Mouse (Mus musculus): Measurements from ENCODE around the gene Cyb5r1. TPM values are rescaled to one million over a fixed set of nuclear protein-coding genes. Genes with fewer than 3 reads are reported as not detected.

Cyb5r1 gene
- polyA plus RNA-seq, 1 experiment from 2014 or later = 14.2 TPM

DNA sequence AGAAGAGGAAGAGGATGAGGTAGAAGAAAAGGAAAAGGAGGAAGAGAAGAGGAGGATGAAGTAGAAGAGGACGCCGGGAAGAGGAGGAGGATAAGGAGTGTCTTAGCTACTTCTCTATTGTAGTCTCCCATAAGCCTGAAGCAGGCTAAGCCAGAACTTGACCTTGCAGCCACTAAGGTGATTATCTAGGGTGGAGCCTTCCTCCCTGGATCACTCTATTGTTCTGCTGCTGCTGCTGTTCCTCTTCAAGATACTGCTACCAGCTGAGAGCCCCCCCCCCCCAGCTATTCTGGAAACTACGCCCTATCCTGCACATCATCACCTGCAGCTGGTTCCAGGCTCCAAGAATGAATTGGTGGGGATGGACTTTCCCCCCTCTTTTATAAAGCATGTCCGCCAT, 20.8 kb upstream of the Cyb5r1 start:
- no peak for DNase-seq (ENCODE audit: low spot score)
- TF ChIP-seq EP300 (optimal IDR thresholded peaks at IDR 0.05) = no peak
- TF ChIP-seq CTCF (IDR thresholded peaks at IDR 0.05; ENCODE audit: low read depth) = no peak
- no peaks in the 10 kb centered on the region for H3K4me1 ChIP-seq (replicated peaks; ENCODE audit: control insufficient read depth, insufficient read depth)
- no peaks in the 10 kb centered on the region for H3K36me3 ChIP-seq (ENCODE audit: control insufficient read depth, insufficient read depth, low read length)
- H3K27ac ChIP-seq (replicated peaks) = no peak overlapping the region
- no peaks in the 10 kb centered on the region for H3K27me3 ChIP-seq (ENCODE audit: control insufficient read depth, insufficient read depth, low read length)
- ATAC-seq (ENCODE audit: low FRiP score, low TSS enrichment) = no peak
- H3K9ac ChIP-seq (ENCODE audit: low read length) = no peak overlapping the region
- no peak overlapping the region for H3K4me2 ChIP-seq (replicated peaks; ENCODE audit: low read depth)
- H3K9me3 ChIP-seq (ENCODE audit: control insufficient read depth, low read length) = no peaks in the 10 kb centered on the region
- H3K4me3 ChIP-seq (ENCODE audit: low read depth, low read length) = no peak overlapping the region
- 88% methylated on average over 4 of the region's 4 CpGs for WGBS

DNA sequence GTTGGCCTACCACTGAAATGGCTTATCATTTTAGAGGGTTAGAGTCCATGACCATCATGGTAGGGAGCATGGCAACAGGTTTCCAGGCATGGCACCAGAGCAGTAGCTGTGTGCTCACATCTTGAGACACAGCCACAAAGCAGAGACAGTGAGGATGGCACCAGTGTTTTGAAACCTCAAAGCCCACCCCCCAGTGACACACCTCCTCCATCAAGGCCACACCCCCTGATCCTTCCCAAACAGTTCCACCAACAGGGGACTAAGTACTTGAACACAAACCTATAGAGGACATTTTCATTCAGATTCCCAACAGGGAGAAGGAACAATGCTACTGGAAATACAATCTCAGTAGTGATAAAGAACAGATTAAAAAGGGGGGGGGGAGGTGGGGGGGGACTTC, 20.2 kb upstream of the Cyb5r1 start:
- Histone ChIP-seq H3K4me1 (replicated peaks; ENCODE audit: control insufficient read depth, insufficient read depth) (no peaks in the 10 kb centered on the region), H3K4me2 (replicated peaks; ENCODE audit: low read depth) (no peak overlapping the region), H3K4me3 (ENCODE audit: low read depth, low read length) (no peak overlapping the region), H3K9ac (ENCODE audit: low read length) (no peak overlapping the region), H3K27me3 (ENCODE audit: control insufficient read depth, insufficient read depth, low read length) (no peaks in the 10 kb centered on the region), H3K9me3 (ENCODE audit: control insufficient read depth, low read length) (no peaks in the 10 kb centered on the region), H3K36me3 (ENCODE audit: control insufficient read depth, insufficient read depth, low read length) (no peaks in the 10 kb centered on the region), H3K27ac (replicated peaks) (no peak overlapping the region)
- no peak for TF ChIP-seq CTCF (IDR thresholded peaks at IDR 0.05; ENCODE audit: low read depth)
- no peak for TF ChIP-seq EP300 (optimal IDR thresholded peaks at IDR 0.05)
- DNase-seq (ENCODE audit: low spot score) = no peak
- no peak for ATAC-seq (ENCODE audit: low FRiP score, low TSS enrichment)

DNA sequence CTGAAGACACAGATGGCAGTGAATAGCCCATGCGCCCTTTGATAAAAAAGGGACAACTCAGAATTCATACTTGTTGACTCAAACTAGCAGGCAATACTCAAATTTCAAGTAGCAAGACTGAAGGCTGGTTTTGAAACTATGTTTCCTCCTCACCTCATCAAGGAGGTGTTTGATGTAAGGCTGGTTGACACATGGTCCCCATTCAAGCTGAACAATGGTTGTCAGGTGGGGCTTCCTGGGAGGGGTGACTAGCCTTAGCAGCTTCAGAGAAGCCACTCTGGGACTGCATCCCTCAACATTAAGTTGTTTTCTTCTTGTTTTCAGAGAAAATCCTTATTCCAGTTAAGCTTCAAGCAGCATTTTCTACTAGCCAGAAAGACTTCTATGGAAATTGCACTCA, 19.7 kb upstream of the Cyb5r1 start, which contains the start of gene 4933406M09Rik:
4933406M09Rik (plus strand) TSS at position 275 of the 400 bp plus-strand sequence.
- H3K9me3 ChIP-seq (ENCODE audit: control insufficient read depth, low read length) = no peaks in the 10 kb centered on the region
- DNase-seq (ENCODE audit: low spot score) (no peak), ATAC-seq (ENCODE audit: low FRiP score, low TSS enrichment) (no peak)
- 92% methylated on average over 1 of the region's 1 CpGs for WGBS
- H3K4me3 ChIP-seq (ENCODE audit: low read depth, low read length) = no peak within 1 kb of the TSS
- H3K4me1 ChIP-seq (replicated peaks; ENCODE audit: control insufficient read depth, insufficient read depth) = no peaks in the 10 kb centered on the region
- H3K4me2 ChIP-seq (replicated peaks; ENCODE audit: low read depth) = no peak within 1 kb of the TSS
- no peak for TF ChIP-seq CTCF (IDR thresholded peaks at IDR 0.05; ENCODE audit: low read depth)
- no peak for TF ChIP-seq EP300 (optimal IDR thresholded peaks at IDR 0.05)
- no peak within 1 kb of the TSS for H3K27ac ChIP-seq (replicated peaks)
- H3K27me3 ChIP-seq (ENCODE audit: control insufficient read depth, insufficient read depth, low read length) = no peaks in the 10 kb centered on the region
- no peaks in the 10 kb centered on the region for H3K36me3 ChIP-seq (ENCODE audit: control insufficient read depth, insufficient read depth, low read length)
- H3K9ac ChIP-seq (ENCODE audit: low read length) = no peak within 1 kb of the TSS

DNA sequence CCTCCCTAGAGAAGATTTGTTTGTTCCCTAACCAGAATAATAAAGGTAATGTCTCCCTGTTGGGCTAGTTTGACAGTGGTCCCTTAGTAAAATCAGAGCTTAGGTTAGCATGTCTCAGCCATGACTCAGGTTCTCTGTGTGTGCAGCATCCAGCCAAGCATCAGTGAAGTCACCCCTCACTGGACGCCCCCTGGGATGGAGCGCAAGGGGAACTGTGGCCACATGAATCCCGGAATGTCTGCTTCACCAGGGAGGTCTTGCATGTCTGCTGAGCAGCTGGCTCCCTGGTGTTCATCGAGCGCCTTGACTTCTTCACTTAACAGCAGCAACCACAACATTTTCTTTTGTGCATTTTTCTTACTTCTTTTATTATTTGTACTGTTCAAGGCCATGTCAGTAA, 11.5 kb upstream of the Cyb5r1 start:
- Histone ChIP-seq H3K27ac (replicated peaks) (no peak overlapping the region), H3K9ac (ENCODE audit: low read length) (no peak overlapping the region), H3K9me3 (ENCODE audit: control insufficient read depth, low read length) (no peaks in the 10 kb centered on the region), H3K4me2 (replicated peaks; ENCODE audit: low read depth) (no peak overlapping the region), H3K4me3 (ENCODE audit: low read depth, low read length) (no peak overlapping the region), H3K4me1 (replicated peaks; ENCODE audit: control insufficient read depth, insufficient read depth) (no peaks in the 10 kb centered on the region), H3K36me3 (ENCODE audit: control insufficient read depth, insufficient read depth, low read length) (no peaks in the 10 kb centered on the region), H3K27me3 (ENCODE audit: control insufficient read depth, insufficient read depth, low read length) (no peaks in the 10 kb centered on the region)
- TF ChIP-seq EP300 (optimal IDR thresholded peaks at IDR 0.05) (no peak), CTCF (IDR thresholded peaks at IDR 0.05; ENCODE audit: low read depth) (no peak)
- WGBS = 38% methylated on average over 5 of the region's 5 CpGs
- ATAC-seq (ENCODE audit: low FRiP score, low TSS enrichment) (no peak), DNase-seq (ENCODE audit: low spot score) (no peak)

DNA sequence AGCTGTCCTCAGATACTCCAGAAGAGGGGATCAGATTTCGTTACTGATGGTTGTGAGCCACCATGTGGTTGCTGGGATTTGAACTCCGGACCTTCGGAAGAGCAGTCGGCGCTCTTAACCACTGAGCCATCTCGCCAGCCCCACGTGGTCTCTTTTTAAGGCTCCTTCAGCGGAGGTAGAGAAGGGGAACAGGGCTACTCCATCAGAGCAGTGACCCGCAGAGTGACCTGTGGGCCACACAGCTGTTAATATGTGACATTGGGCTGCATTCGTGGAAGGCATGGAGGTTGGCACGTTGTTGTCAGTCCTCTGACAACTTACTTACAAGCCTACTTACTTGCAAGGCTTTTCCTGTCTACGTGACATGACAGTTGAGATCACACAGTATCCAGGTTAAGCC, 7.1 kb upstream of the Cyb5r1 start:
- no peaks in the 10 kb centered on the region for H3K27me3 ChIP-seq (ENCODE audit: control insufficient read depth, insufficient read depth, low read length)
- 90% methylated on average over 12 of the region's 12 CpGs for WGBS
- no peak overlapping the region for H3K4me3 ChIP-seq (ENCODE audit: low read depth, low read length)
- no peaks in the 10 kb centered on the region for H3K4me1 ChIP-seq (replicated peaks; ENCODE audit: control insufficient read depth, insufficient read depth)
- DNase-seq (ENCODE audit: low spot score) (no peak), ATAC-seq (ENCODE audit: low FRiP score, low TSS enrichment) (no peak)
- TF ChIP-seq CTCF (IDR thresholded peaks at IDR 0.05; ENCODE audit: low read depth) (no peak), EP300 (optimal IDR thresholded peaks at IDR 0.05) (no peak)
- H3K9ac ChIP-seq (ENCODE audit: low read length) = no peak overlapping the region
- no peak overlapping the region for H3K27ac ChIP-seq (replicated peaks)
- no peaks in the 10 kb centered on the region for H3K9me3 ChIP-seq (ENCODE audit: control insufficient read depth, low read length)
- no peaks in the 10 kb centered on the region for H3K36me3 ChIP-seq (ENCODE audit: control insufficient read depth, insufficient read depth, low read length)
- no peak overlapping the region for H3K4me2 ChIP-seq (replicated peaks; ENCODE audit: low read depth)

DNA sequence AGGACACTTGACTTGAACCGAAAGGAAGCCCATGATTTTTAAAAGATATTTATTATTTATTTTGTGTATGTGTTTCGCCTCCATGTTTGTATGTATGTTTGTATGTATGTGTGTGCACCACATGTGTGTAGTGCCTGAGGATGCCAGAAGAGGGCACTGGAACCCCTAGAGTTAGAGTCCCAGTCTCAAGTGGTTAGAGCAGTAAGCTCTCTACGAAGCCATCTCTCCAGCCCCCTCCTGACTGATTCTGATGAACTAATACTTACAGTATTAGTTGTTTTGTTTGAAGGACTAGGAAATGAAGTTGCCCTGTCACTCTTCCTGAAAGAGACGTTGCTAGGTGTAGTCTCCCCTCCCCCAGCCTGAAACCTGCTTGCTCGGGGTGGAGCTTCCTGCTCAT, 5.6 kb upstream of the Cyb5r1 start:
- Histone ChIP-seq H3K4me1 (replicated peaks; ENCODE audit: control insufficient read depth, insufficient read depth) (no peaks in the 10 kb centered on the region), H3K27ac (replicated peaks) (no peak overlapping the region), H3K9me3 (ENCODE audit: control insufficient read depth, low read length) (no peaks in the 10 kb centered on the region), H3K9ac (ENCODE audit: low read length) (no peak overlapping the region), H3K4me2 (replicated peaks; ENCODE audit: low read depth) (no peak overlapping the region), H3K36me3 (ENCODE audit: control insufficient read depth, insufficient read depth, low read length) (no peaks in the 10 kb centered on the region), H3K27me3 (ENCODE audit: control insufficient read depth, insufficient read depth, low read length) (no peaks in the 10 kb centered on the region), H3K4me3 (ENCODE audit: low read depth, low read length) (no peak overlapping the region)
- DNase-seq (ENCODE audit: low spot score) (peak; percentile 25), ATAC-seq (ENCODE audit: low FRiP score, low TSS enrichment) (0 out of 2 replicates have a peak, but pooled peaks have one; percentile 45)
- 70% methylated on average over 5 of the region's 5 CpGs for WGBS
- no peak for TF ChIP-seq EP300 (optimal IDR thresholded peaks at IDR 0.05)
- peak; percentile 44; the same call in 1 of the 2 replicates for TF ChIP-seq CTCF (IDR thresholded peaks at IDR 0.05; ENCODE audit: low read depth)

All from stomach, postnatal 0 days (tissue).